Mouse (Mus musculus) G1E (cell line): ENCODE measurements around the gene Rnf126.

Source experiments
- CTCF ChIP-seq: IDR thresholded peaks from 2 replicates; pipeline ENCODE4 v1.5.1; 2012; ENCODE audit warnings: low read depth, low read length, inconsistent platforms, mixed read lengths
- GATA1 ChIP-seq: IDR thresholded peaks from 2 replicates; pipeline ENCODE4 v1.6.1; 2012; ENCODE audit warnings: borderline replicate concordance, low read length, inconsistent platforms, mixed read lengths
- GATA2 ChIP-seq: IDR thresholded peaks from 2 replicates; pipeline ENCODE4 v1.6.1; 2012; ENCODE audit warnings: low read depth, low read length, inconsistent platforms, borderline replicate concordance
- POLR2AphosphoS5 ChIP-seq: IDR thresholded peaks from 2 replicates; pipeline ENCODE4 v1.6.1; 2012; ENCODE audit warnings: low read depth, low read length, inconsistent platforms; ENCODE audit not compliant: insufficient replicate concordance
- TAL1 ChIP-seq: conservative IDR thresholded peaks from 2 replicates; pipeline ENCODE4 v1.6.1; 2012; ENCODE audit warnings: low read depth, low read length, inconsistent platforms, mixed read lengths

- TF ChIP-seq CTCF (peak; percentile 60; the same call in 1 of the 2 replicates), GATA2 (no peak), TAL1 (no peak), GATA1 (no peak), POLR2AphosphoS5 (no peak)
Observed at GRCm38 (mm10) chr10:79793051-79793737, 26.4 kb upstream of the Rnf126 start, which contains the start of gene Palm.
